Mouse (Mus musculus): ENCODE data around the gene Rubcn.

- no peak for TF ChIP-seq POLR2A (IDR thresholded peaks at IDR 0.05; ENCODE audit: borderline replicate concordance, low read depth, low read length)
- no peak for TF ChIP-seq CTCF (IDR thresholded peaks at IDR 0.05; ENCODE audit: low read depth, low read length)
These were observed 9.5 kb downstream of the Rubcn start for GRCm38 (mm10) chr16:32867919-32868552.
